Mouse (Mus musculus) neural tube, embryonic 15.5 days (tissue): ENCODE data around the gene Ttll9. TPM values are rescaled to one million over a fixed set of nuclear protein-coding genes. Genes with fewer than 3 reads are reported as not detected.
A peak's percentile ranks its signal among the peaks of the same experiment; 100 is the strongest.

Source experiments
- ATAC-seq: fragments of 200-750 bp; cut with Nextera tagmentation; 2 replicates; pipeline ENCODE4 v1.8.0; 2017; ENCODE audit warnings: mild to moderate bottlenecking, moderate TSS enrichment, moderate library complexity; ENCODE audit not compliant: low FRiP score
- H3K27ac ChIP-seq: fragments of 300-500 bp; sonication (generic); replicated peaks from 2 replicates; pipeline ENCODE4 v1.5.1; 2015; ENCODE audit warnings: mild to moderate bottlenecking, inconsistent platforms
- H3K27me3 ChIP-seq: fragments of 300-500 bp; sonication (generic); replicated peaks from 2 replicates; pipeline ENCODE4 v1.6.1; 2015; ENCODE audit warnings: inconsistent platforms
- H3K36me3 ChIP-seq: fragments of 300-500 bp; sonication (generic); 2 replicates; pipeline ENCODE4 v1.6.1; 2015; ENCODE audit warnings: inconsistent platforms
- H3K4me1 ChIP-seq: fragments of 300-500 bp; sonication (generic); 2 replicates; pipeline ENCODE4 v1.6.1; 2015; ENCODE audit warnings: inconsistent platforms
- H3K4me2 ChIP-seq: fragments of 300-500 bp; sonication (generic); 2 replicates; pipeline ENCODE4 v1.6.1; 2015; ENCODE audit warnings: inconsistent platforms, mild to moderate bottlenecking, moderate library complexity
- H3K4me3 ChIP-seq: fragments of 300-500 bp; sonication (generic); replicated peaks from 2 replicates; pipeline ENCODE4 v1.5.1; 2015; ENCODE audit warnings: mild to moderate bottlenecking, inconsistent platforms
- H3K9ac ChIP-seq: fragments of 300-500 bp; sonication (generic); replicated peaks from 2 replicates; pipeline ENCODE4 v1.6.1; 2015; ENCODE audit warnings: mild to moderate bottlenecking, inconsistent platforms
- H3K9me3 ChIP-seq: fragments of 300-500 bp; sonication (generic); replicated peaks from 2 replicates; pipeline ENCODE4 v1.6.1; 2016; ENCODE audit warnings: inconsistent platforms
- WGBS: fragments of 180-500 bp; shearing (Covaris S2); methylation state at CpG from one replicate; pipeline ENCODE4 v1.1.7; 2015; ENCODE audit warnings: mixed read lengths; 5-methylcytosine and 5-hydroxymethylcytosine counted together
- polyA plus RNA-seq: library from polyadenylated mRNA; unstranded; fragments of >200 nt; fragmentation: Nextera tagmentation; extraction: Ambion mirVana; gene quantifications from 2 replicates; pipeline ENCODE4 v1.2.1, GENCODE M21; 2015

Ttll9 gene
- polyA plus RNA-seq, 1 experiment from 2014 or later: 8.7 TPM

GRCm38 (mm10) chr2:152976991-152977390 lies 14.7 kb downstream of the Ttll9 start:
- no peak overlapping the region for H3K27ac ChIP-seq
- H3K4me1 ChIP-seq: no peaks in the 10 kb centered on the region
- H3K4me3 ChIP-seq: no peak overlapping the region
- no peak overlapping the region for H3K4me2 ChIP-seq
- no peak for ATAC-seq
- no peaks in the 10 kb centered on the region for H3K9me3 ChIP-seq
- no peak overlapping the region for H3K9ac ChIP-seq
- H3K36me3 ChIP-seq: no peaks in the 10 kb centered on the region
- WGBS: 52% methylated on average over 3 of the region's 3 CpGs
- H3K27me3 ChIP-seq: no peaks in the 10 kb centered on the region

DNA sequence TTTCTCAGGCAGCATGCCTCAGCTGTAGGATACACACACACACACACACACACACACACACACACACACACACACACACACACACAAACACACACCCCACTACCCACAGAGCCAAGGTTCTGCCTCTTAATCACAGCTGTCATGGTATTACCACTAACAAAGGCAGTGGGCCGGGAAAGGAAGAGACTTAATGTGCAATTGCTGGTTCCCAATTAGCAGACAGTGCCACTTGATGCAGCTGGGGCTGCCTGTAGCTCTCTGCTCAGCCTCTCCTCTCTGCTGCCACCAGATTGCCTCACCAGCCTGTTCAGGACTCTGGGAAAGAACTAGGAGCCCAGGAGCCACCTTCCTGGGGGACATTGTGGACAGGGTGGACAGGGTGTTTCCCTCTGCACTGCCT lies 23.3 kb downstream of the Ttll9 start:
- Histone ChIP-seq H3K27ac (no peak overlapping the region), H3K9ac (no peak overlapping the region), H3K4me3 (no peak overlapping the region), H3K4me1 (peaks cover 4% of the 10 kb centered on the region; the same call in 1 of the 2 replicates), H3K36me3 (no peaks in the 10 kb centered on the region), H3K9me3 (no peaks in the 10 kb centered on the region), H3K27me3 (no peaks in the 10 kb centered on the region), H3K4me2 (no peak overlapping the region)
- WGBS: 13% methylated on average over 1 of the region's 1 CpGs
- ATAC-seq: 0 out of 2 replicates have a peak, but pooled peaks have one; percentile 38

- no peak overlapping the region for H3K4me2 ChIP-seq
- no peak for ATAC-seq
Observed at GRCm38 (mm10) chr2:152991529-152991928, 29.2 kb downstream of the Ttll9 start.

DNA sequence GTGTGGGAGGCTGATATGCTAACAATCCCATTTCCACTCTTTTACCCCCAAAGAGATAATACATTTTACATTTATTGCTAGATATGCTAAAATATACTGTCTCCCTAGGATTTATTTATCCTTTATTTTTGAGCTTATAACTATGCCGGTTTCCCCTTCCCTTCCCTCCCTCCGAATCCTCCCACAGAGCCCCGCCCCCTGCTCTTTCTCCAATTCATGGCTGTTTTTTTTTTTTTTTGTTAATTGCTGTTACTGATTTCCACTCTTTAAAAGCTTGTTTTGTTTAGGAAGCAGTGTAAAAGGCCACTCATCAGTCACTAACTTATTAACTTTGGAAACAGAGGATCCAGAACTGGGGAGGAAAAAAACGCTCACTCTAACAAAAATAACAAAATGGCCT lies 34.8 kb downstream of the Ttll9 start:
- no peak overlapping the region for H3K27ac ChIP-seq

More at GRCm38 (mm10) chr2:152991529-152991928, 29.2 kb downstream of the Ttll9 start:
- Histone ChIP-seq H3K4me1 (no peaks in the 10 kb centered on the region), H3K27me3 (0 out of 2 replicates have a peak, but pooled peaks cover 3% of the 10 kb centered on the region), H3K9me3 (no peaks in the 10 kb centered on the region), H3K27ac (no peak overlapping the region), H3K9ac (no peak overlapping the region), H3K4me3 (no peak overlapping the region), H3K36me3 (no peaks in the 10 kb centered on the region)
- WGBS: 89% methylated on average over 9 of the region's 9 CpGs

GRCm38 (mm10) chr2:153002492-153003248 lies 40.4 kb downstream of the Ttll9 start:
- H3K4me3 ChIP-seq: no peak overlapping the region
- H3K4me2 ChIP-seq: no peak overlapping the region
- no peak for ATAC-seq
- H3K27ac ChIP-seq: no peak overlapping the region
- peaks cover 3% of the 10 kb centered on the region; the same call in 1 of the 2 replicates for H3K4me1 ChIP-seq
- WGBS: 85% methylated on average over 15 of the region's 15 CpGs
- H3K36me3 ChIP-seq: peaks cover 16% of the 10 kb centered on the region
- no peaks in the 10 kb centered on the region for H3K9me3 ChIP-seq
- H3K27me3 ChIP-seq: no peaks in the 10 kb centered on the region
- no peak overlapping the region for H3K9ac ChIP-seq

More for the DNA sequence above, 34.8 kb downstream of the Ttll9 start:
- 67% methylated on average over 4 of the region's 4 CpGs for WGBS
- no peak overlapping the region for H3K9ac ChIP-seq
- no peak for ATAC-seq
- H3K4me2 ChIP-seq: no peak overlapping the region
- no peaks in the 10 kb centered on the region for H3K27me3 ChIP-seq
- H3K36me3 ChIP-seq: no peaks in the 10 kb centered on the region
- H3K4me1 ChIP-seq: no peaks in the 10 kb centered on the region
- H3K9me3 ChIP-seq: no peaks in the 10 kb centered on the region
- H3K4me3 ChIP-seq: no peak overlapping the region

DNA sequence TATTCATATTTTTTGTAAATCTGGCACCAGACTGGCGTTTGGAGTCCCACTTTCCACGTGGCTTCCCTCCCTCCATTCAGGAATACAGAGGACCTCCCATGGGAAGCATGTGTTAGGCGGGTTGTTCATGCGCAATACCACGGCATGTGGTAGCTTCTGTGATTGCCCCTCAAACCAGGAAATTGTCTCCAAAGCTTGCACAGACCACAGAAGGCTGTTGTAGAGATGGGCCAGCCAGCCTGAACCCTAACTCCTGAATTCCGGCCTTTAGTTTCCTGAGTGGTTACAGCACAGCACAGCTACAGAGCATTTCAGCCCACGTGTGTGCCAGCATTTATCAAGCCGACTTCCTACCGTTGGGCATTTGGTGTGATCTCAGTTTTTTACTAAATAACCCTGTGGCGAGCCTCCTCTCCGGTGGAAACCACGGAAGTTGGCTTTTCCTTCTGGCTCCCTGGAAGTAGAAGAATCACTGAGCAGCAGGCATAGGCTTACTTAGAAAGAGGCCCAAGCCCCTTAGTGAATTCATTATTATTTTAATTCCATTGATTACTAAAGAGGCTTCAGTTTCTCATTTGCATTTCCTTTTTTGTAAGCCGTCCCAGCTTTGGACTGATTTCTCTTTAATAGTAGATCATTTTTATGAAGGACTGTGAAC lies 41.5 kb downstream of the Ttll9 start:
- 49% methylated on average over 13 of the region's 13 CpGs for WGBS
- Histone ChIP-seq H3K4me3 (no peak overlapping the region), H3K4me1 (peaks cover 3% of the 10 kb centered on the region; the same call in 1 of the 2 replicates), H3K27ac (no peak overlapping the region), H3K4me2 (no peak overlapping the region), H3K36me3 (peaks cover 27% of the 10 kb centered on the region), H3K27me3 (no peaks in the 10 kb centered on the region), H3K9me3 (no peaks in the 10 kb centered on the region), H3K9ac (no peak overlapping the region)
- no peak for ATAC-seq

- H3K27me3 ChIP-seq: no peaks in the 10 kb centered on the region
Observed at GRCm38 (mm10) chr2:153005981-153006380, 43.7 kb downstream of the Ttll9 start.

DNA sequence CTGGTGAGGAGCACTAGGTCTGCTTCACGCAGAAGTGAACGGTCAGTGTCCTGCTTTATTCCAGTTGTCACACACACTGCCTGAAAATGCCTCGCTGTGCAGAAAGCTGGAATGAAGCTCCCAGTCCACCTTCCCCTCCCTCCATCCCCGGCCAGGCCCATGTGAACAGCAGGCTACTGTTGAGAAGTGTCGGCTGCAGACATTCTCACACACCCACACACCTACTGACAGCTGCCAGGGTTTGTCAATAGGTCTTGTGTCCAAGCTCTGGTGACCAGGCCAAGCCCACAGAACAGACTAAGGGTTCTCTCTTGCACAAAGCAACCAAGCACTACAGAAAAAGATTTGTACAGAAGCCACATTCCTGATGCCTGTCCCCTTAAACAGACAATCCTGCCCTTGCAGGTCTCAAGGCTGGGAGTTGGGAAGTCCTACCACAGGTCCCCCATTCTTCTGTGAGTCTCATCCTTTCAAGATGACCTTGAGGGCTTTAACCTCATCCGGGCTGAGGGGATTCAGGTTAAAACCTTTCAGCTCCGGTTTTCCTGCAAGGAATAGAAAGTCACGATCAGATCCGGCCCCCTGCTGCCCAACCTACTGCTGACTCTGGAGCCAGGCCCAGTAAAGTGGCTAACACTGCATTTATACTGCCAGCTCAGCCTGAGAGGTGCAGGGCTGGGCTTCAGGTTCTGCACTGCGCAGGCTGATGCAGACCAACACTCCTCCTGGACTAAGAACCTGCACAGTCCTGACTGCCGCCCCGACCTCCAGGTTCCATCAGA lies 47.1 kb downstream of the Ttll9 start:
- WGBS: 93% methylated on average over 12 of the region's 12 CpGs
- no peak overlapping the region for H3K4me3 ChIP-seq
- H3K36me3 ChIP-seq: peaks cover 76% of the 10 kb centered on the region
- no peak overlapping the region for H3K4me2 ChIP-seq
- H3K27me3 ChIP-seq: no peaks in the 10 kb centered on the region
- H3K9ac ChIP-seq: no peak overlapping the region
- no peak overlapping the region for H3K27ac ChIP-seq
- ATAC-seq: no peak
- no peaks in the 10 kb centered on the region for H3K9me3 ChIP-seq
- peaks cover 15% of the 10 kb centered on the region for H3K4me1 ChIP-seq

More at GRCm38 (mm10) chr2:153005981-153006380, 43.7 kb downstream of the Ttll9 start:
- no peak overlapping the region for H3K9ac ChIP-seq
- 93% methylated on average over 3 of the region's 3 CpGs for WGBS
- peaks cover 49% of the 10 kb centered on the region for H3K36me3 ChIP-seq
- no peaks in the 10 kb centered on the region for H3K9me3 ChIP-seq
- no peak overlapping the region for H3K4me2 ChIP-seq
- no peak for ATAC-seq
- H3K27ac ChIP-seq: no peak overlapping the region
- peaks cover 3% of the 10 kb centered on the region; the same call in 1 of the 2 replicates for H3K4me1 ChIP-seq
- no peak overlapping the region for H3K4me3 ChIP-seq

DNA sequence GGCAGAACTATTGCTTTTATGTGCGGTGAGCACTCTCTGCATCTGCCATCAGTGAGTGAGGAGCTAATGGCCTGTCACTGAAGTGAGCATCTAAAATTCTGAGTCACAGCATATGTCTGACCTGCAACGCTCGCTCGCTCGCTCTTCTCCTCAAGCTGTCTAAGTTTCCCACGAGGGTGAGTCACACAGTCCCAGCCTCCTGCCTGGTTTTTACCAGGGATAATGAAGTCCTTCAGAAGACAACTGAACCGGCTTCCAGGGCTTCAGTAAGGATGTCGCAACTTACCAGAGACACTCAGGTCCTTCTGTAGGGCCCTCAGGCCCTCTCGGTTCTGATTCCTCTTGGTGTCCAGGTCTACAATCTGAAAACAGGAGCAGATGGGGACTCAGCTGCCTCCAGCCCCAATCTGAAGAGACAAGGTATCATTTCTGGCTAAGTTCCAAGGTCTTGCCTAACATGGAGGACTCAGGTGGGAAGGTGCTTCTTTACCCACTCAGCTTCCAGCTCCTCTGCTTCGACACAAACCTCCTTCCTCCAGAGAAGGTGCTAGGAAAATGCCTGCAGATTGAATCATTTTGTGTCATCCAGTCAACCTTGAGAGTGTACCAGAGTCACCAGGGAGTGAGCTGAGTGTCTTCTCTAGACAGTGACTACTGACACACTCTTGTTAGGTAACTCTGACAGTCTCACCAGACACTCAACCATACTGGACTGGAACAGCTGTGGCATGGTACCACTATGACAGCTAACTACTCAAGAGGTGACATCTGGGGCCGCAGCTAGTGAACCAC lies 51.6 kb downstream of the Ttll9 start:
- no peak overlapping the region for H3K27ac ChIP-seq
- H3K9ac ChIP-seq: peak overlapping the region; percentile 83
- peaks cover 6% of the 10 kb centered on the region for H3K27me3 ChIP-seq
- peak overlapping the region; percentile 95 for H3K4me3 ChIP-seq
- H3K36me3 ChIP-seq: peaks cover 48% of the 10 kb centered on the region
- H3K4me1 ChIP-seq: peaks cover 27% of the 10 kb centered on the region
- H3K9me3 ChIP-seq: no peaks in the 10 kb centered on the region
- WGBS: 91% methylated on average over 11 of the region's 11 CpGs
- no peak for ATAC-seq
- peak overlapping the region; percentile 88 for H3K4me2 ChIP-seq

- Histone ChIP-seq H3K4me2 (peak within 1 kb of the TSS; percentile 88), H3K27me3 (peaks cover 6% of the 10 kb centered on the region), H3K36me3 (peaks cover 37% of the 10 kb centered on the region), H3K4me3 (peak within 1 kb of the TSS; percentile 95), H3K4me1 (peaks cover 27% of the 10 kb centered on the region), H3K9me3 (no peaks in the 10 kb centered on the region), H3K9ac (peak within 1 kb of the TSS; percentile 83), H3K27ac (peak within 1 kb of the TSS; percentile 76)
- WGBS: 2% methylated on average over 54 of the region's 54 CpGs
- ATAC-seq: peak; percentile 95
Observed at GRCm38 (mm10) chr2:153014758-153015593, 52.7 kb downstream of the Ttll9 start, which contains the start of gene Pdrg1. TSS of gene Pdrg1 (minus strand) at chr2:153015427.
